Mouse (Mus musculus) small intestine, adult 2 months (tissue): Measurements from ENCODE around the gene Ctnnbl1. TPM values are rescaled to one million over a fixed set of nuclear protein-coding genes. Genes with fewer than 3 reads are reported as not detected.

Experiments
- H3K27ac ChIP-seq: fragments of 200-500 bp; 2 replicates; pipeline ENCODE4 v1.5.1; 2012; ENCODE audit warnings: low read depth, low read length, control low read depth, inconsistent platforms; ENCODE audit not compliant: insufficient read depth
- H3K27me3 ChIP-seq: fragments of 200-500 bp; 2 replicates; pipeline ENCODE4 v1.6.1; 2012; ENCODE audit warnings: mild to moderate bottlenecking, moderate library complexity, low read length, inconsistent platforms; ENCODE audit not compliant: control insufficient read depth, insufficient read depth
- H3K36me3 ChIP-seq: fragments of 200-500 bp; 2 replicates; pipeline ENCODE4 v1.6.1; 2012; ENCODE audit warnings: mild to moderate bottlenecking, low read length, control low read depth, inconsistent platforms; ENCODE audit not compliant: control insufficient read depth, insufficient read depth
- H3K4me1 ChIP-seq: fragments of 200-500 bp; 2 replicates; pipeline ENCODE4 v1.6.1; 2012; ENCODE audit warnings: low read length, inconsistent platforms, mixed read lengths; ENCODE audit not compliant: control insufficient read depth, insufficient read depth, insufficient read length
- H3K4me3 ChIP-seq: fragments of 200-500 bp; 2 replicates; pipeline ENCODE4 v1.5.1; 2012; ENCODE audit warnings: low read depth, mild to moderate bottlenecking, control low read depth, inconsistent platforms, low read length, moderate library complexity
- CTCF ChIP-seq: fragments of 200-500 bp; IDR thresholded peaks from 2 replicates; pipeline ENCODE4 v1.5.1; 2012; ENCODE audit warnings: low read depth, mild to moderate bottlenecking, control low read depth, inconsistent platforms, low read length, moderate library complexity, mixed read lengths; ENCODE audit not compliant: insufficient replicate concordance, insufficient read length; ENCODE audit errors: extremely low read depth
- POLR2A ChIP-seq: fragments of 200-500 bp; IDR thresholded peaks from 2 replicates; pipeline ENCODE4 v1.6.1; 2012; ENCODE audit warnings: low read depth, mild to moderate bottlenecking, control low read depth, inconsistent platforms, low read length, moderate library complexity
- WGBS: fragments of 180-500 bp; shearing (Covaris S2); methylation state at CpG from one replicate; pipeline ENCODE4 v1.1.7; 2018; 5-methylcytosine and 5-hydroxymethylcytosine counted together
- polyA plus RNA-seq: library from polyadenylated mRNA; depleted of rRNA; stranded (reverse); fragments of >200 nt; gene quantifications from 2 replicates; pipeline ENCODE4 v1.2.3, GENCODE M21; 2012; rRNA removed

The Ctnnbl1 gene
- 6.5 and 17.2 TPM in 2 replicates for polyA plus RNA-seq

DNA sequence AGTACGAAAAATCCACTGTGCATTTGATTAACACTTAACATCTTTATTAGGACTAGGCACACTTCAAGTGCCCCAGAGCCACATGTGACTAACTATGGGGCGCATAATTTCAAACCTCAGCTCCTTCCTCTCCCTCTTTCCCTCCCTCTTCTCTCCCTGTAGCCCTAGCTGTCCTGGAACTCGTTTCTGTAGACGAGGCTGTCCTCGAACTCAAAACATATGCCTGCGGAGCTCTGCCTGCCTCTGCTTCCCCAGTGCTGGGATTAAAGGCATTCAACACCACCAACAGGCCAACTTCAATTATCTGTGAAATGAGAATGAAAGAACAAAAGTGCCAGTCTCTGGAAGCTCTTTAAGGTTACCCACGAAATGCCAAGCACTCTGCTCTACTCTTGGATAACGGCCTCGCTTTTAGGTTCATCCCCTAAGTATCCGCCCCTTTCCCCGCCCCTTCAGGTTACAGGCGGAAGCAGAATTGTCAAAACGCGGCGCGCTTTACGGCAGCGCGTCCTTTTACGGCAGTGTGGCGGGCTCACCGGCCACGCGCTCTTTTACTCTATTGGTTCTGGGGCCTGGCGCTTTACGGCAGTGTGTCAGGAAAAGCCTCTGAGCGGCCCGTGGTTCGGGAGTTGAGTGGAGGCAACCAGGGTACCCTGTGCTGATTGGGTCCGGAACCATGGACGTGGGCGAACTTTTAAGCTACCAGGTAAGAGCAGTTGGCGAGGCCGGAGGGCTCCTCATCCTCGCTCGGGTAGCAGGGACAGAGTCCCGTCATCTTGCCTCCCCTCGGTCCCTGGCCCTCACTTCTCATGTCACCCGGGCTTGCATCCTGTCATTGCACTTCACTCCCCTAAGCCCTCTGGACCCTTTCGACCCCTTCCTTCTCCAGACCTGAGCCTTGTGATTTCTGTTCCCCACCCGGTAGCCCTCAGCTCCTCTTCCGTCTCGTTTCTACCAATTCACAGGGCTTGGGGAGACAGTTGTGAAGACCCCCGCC is at the start of gene Ctnnbl1:
Gene Ctnnbl1, plus strand, starts transcription at position 548 of the 997 bp plus-strand sequence.
- Histone ChIP-seq H3K27ac (no peak within 1 kb of the TSS), H3K4me3 (peak within 1 kb of the TSS; percentile 71), H3K4me1 (peaks cover 4% of the 10 kb centered on the region; the same call in 1 of the 2 replicates), H3K36me3 (no peaks in the 10 kb centered on the region), H3K27me3 (no peaks in the 10 kb centered on the region)
- TF ChIP-seq POLR2A (peak; percentile 62), CTCF (no peak)
- WGBS = 11% methylated on average over 44 of the region's 44 CpGs

GRCm38 (mm10) chr2:157687506-157687905 is 49.7 kb upstream of the Ctnnbl1 start:
- Histone ChIP-seq H3K4me1 (no peaks in the 10 kb centered on the region), H3K4me3 (no peak overlapping the region), H3K27me3 (no peaks in the 10 kb centered on the region), H3K27ac (no peak overlapping the region), H3K36me3 (no peaks in the 10 kb centered on the region)
- 56% methylated on average over 3 of the region's 3 CpGs for WGBS
- TF ChIP-seq CTCF (no peak), POLR2A (no peak)

DNA sequence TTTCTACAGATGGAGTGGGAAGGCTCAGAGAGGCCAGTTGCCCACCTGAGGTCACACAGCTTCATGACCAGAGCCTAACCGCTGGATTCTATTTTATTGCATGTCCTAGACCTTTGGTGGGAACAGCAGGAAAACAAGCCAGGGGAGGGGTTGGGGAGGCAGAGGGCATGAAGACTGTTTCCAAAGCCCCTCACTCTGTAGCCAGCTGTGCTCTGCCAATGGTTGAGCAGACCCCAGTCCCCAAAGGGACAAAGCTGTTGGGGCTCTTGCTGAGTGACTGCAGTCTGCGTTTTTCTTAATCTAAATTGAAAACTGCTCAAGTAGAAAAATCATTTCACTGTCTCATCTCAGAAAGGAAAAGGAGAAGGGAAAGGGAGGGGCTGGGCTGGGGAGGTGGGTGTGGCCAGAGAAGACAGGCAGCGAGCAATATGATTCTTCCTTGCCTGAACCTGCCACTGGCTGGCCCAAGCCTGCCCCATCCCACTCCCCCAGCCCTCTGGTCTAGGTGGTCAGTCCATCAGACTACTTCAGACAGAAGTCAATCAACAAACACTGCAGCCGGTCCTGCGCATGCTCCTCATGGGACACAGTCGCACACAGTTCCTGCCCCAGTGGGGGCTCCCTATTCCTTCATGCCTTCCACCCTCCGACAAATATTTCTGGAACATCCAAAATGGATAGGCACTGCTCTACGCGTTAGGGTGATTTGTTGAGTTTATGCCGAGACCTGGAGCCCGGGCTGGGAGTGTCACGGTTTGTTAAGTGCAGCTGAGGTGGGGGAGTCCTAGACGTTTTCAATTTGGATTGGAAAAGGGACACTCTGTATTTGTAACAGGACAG is 45.7 kb upstream of the Ctnnbl1 start:
- no peaks in the 10 kb centered on the region for H3K27me3 ChIP-seq
- no peaks in the 10 kb centered on the region for H3K4me1 ChIP-seq
- TF ChIP-seq POLR2A (no peak), CTCF (no peak)
- 66% methylated on average over 13 of the region's 13 CpGs for WGBS
- H3K36me3 ChIP-seq = no peaks in the 10 kb centered on the region
- H3K4me3 ChIP-seq = no peak overlapping the region
- H3K27ac ChIP-seq = no peak overlapping the region

- Histone ChIP-seq H3K36me3 (no peaks in the 10 kb centered on the region), H3K27me3 (no peaks in the 10 kb centered on the region), H3K4me3 (no peak overlapping the region), H3K4me1 (no peaks in the 10 kb centered on the region), H3K27ac (no peak overlapping the region)
- 38% methylated on average over 17 of the region's 17 CpGs for WGBS
- no peak for TF ChIP-seq POLR2A
- no peak for TF ChIP-seq CTCF
Measured at GRCm38 (mm10) chr2:157692365-157692932, 44.8 kb upstream of the Ctnnbl1 start.

- Histone ChIP-seq H3K4me3 (no peak overlapping the region), H3K27ac (no peak overlapping the region), H3K27me3 (no peaks in the 10 kb centered on the region; the same call in 1 of the 2 replicates), H3K4me1 (no peaks in the 10 kb centered on the region), H3K36me3 (no peaks in the 10 kb centered on the region)
- TF ChIP-seq CTCF = no peak
- 79% methylated on average over 3 of the region's 3 CpGs for WGBS
Measured at GRCm38 (mm10) chr2:157693576-157693975, 43.6 kb upstream of the Ctnnbl1 start.

DNA sequence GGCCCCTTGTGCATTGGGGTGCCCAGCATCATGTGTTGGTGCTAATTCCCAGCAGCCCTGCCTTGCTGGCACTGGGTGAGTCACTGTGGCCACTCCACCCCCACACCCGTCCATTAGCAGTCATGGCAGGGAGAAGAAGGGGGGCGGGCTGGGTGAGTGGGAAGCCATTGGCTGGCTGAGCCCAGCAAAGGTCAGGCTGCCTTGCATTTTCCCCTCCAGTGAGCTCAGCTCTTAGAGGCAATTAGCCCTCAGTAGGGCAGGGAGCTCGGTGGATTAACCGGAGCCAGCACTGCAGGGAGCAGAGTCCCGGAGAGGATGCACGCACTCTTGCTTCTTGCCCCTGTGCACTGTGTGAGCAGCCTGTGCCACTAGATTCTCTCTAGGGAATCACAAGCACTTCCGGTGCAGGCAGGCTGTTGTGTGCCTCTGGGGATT is 40.9 kb upstream of the Ctnnbl1 start:
- Histone ChIP-seq H3K27ac (no peak overlapping the region), H3K4me3 (no peak overlapping the region), H3K27me3 (no peaks in the 10 kb centered on the region; the same call in 1 of the 2 replicates), H3K36me3 (no peaks in the 10 kb centered on the region), H3K4me1 (no peaks in the 10 kb centered on the region)
- WGBS = 46% methylated on average over 7 of the region's 7 CpGs
- no peak for TF ChIP-seq CTCF
- no peak for TF ChIP-seq POLR2A
